Mouse (Mus musculus): ENCODE measurements at regions not wholly inside any gene's neighbourhood (a gene's known extent, or its start where the extent isn't known, plus 50 kb on each side); places are given as distances from the start of the nearest gene placed in this dataset.

DNA sequence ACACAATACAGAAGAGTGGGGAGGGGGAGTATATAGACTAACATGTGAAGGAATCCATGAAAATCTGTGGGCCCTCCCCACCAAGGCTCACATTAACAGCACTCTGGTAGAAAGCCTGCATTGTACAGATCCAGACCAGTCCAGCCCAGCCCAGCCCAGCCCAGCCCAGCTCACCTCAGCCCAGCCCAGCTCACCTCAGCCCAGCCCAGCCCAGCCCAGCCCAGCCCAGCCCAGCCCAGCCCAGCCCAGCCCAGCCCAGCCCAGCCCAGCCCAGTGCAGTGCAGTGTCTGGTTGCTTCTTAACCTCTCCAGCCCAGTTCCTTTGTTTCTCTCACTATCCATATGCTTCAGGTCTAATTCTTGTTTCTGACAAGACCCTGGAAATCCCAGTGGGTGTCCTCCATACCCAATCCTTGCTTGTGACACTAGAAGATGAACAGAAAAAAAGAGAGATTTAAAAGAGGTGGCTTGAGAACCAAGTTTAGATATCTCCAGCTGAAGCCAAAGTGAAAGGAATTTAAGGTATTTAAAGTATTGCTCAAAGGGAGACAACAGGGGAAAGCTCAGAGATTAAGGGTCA is 366.5 kb downstream of the Adam3 start:
- no peak for TF ChIP-seq CTCF (IDR thresholded peaks at IDR 0.05)
- no peak for TF ChIP-seq EP300 (IDR thresholded peaks at IDR 0.05)
